Mouse (Mus musculus): Measurements from ENCODE around the gene Isca2. TPM values are rescaled to one million over a fixed set of nuclear protein-coding genes. Genes with fewer than 3 reads are reported as not detected.

Gene Isca2
- 133 and 146 TPM in 2 replicates for polyA plus RNA-seq (2014; fragmentation: Nextera tagmentation; extraction: Ambion mirVana)

- DNase-seq (peak; percentile 100), ATAC-seq (ENCODE audit: low FRiP score, low TSS enrichment) (peak; percentile 98)
- no peaks in the 10 kb centered on the region for H3K9me3 ChIP-seq (ENCODE audit: control insufficient read depth, low read length)
- H3K4me1 ChIP-seq (ENCODE audit: control insufficient read depth, insufficient read depth, low read length) = peaks cover 20% of the 10 kb centered on the region
- under 1% methylated on average over 50 of the region's 50 CpGs for WGBS
- peak within 1 kb of the TSS; percentile 74 for H3K9ac ChIP-seq (replicated peaks; ENCODE audit: low read length)
- H3K36me3 ChIP-seq (ENCODE audit: control insufficient read depth, insufficient read depth, low read length) = peaks cover 6% of the 10 kb centered on the region; the same call in 1 of the 2 replicates
- H3K4me3 ChIP-seq (replicated peaks; ENCODE audit: low read depth, low read length) = peak within 1 kb of the TSS; percentile 79
- peak within 1 kb of the TSS; percentile 85 for H3K27ac ChIP-seq (replicated peaks; ENCODE audit: low read depth, low read length)
- no peaks in the 10 kb centered on the region for H3K27me3 ChIP-seq (ENCODE audit: control insufficient read depth, insufficient read depth, low read length)
- peak within 1 kb of the TSS; percentile 81 for H3K4me2 ChIP-seq (ENCODE audit: low read length)
Measured at GRCm38 (mm10) chr12:84772726-84773441, at the start of gene Isca2, which contains the start of gene Npc2. Gene Isca2, plus strand, starts transcription at chr12:84773251. Gene Npc2, minus strand, starts transcription at chr12:84773152.

GRCm38 (mm10) chr12:84726391-84726790 is 46.7 kb upstream of the Isca2 start:
- no peak overlapping the region for H3K9ac ChIP-seq (replicated peaks; ENCODE audit: low read length)
- ATAC-seq (ENCODE audit: low FRiP score, low TSS enrichment) = no peak
- H3K9me3 ChIP-seq (ENCODE audit: control insufficient read depth, low read length) = no peaks in the 10 kb centered on the region
- no peaks in the 10 kb centered on the region for H3K27me3 ChIP-seq (ENCODE audit: control insufficient read depth, insufficient read depth, low read length)
- WGBS = 93% methylated on average over 4 of the region's 4 CpGs
- no peaks in the 10 kb centered on the region for H3K36me3 ChIP-seq (ENCODE audit: control insufficient read depth, insufficient read depth, low read length)
- no peak overlapping the region for H3K27ac ChIP-seq (replicated peaks; ENCODE audit: low read depth, low read length)
- DNase-seq = no peak
- H3K4me1 ChIP-seq (ENCODE audit: control insufficient read depth, insufficient read depth, low read length) = no peaks in the 10 kb centered on the region
- no peak overlapping the region for H3K4me3 ChIP-seq (replicated peaks; ENCODE audit: low read depth, low read length)
- no peak overlapping the region for H3K4me2 ChIP-seq (ENCODE audit: low read length)

- Histone ChIP-seq H3K36me3 (ENCODE audit: control insufficient read depth, insufficient read depth, low read length) (no peaks in the 10 kb centered on the region), H3K4me3 (replicated peaks; ENCODE audit: low read depth, low read length) (no peak overlapping the region), H3K4me1 (ENCODE audit: control insufficient read depth, insufficient read depth, low read length) (no peaks in the 10 kb centered on the region), H3K9me3 (ENCODE audit: control insufficient read depth, low read length) (no peaks in the 10 kb centered on the region), H3K4me2 (ENCODE audit: low read length) (no peak overlapping the region), H3K9ac (replicated peaks; ENCODE audit: low read length) (no peak overlapping the region), H3K27me3 (ENCODE audit: control insufficient read depth, insufficient read depth, low read length) (no peaks in the 10 kb centered on the region), H3K27ac (replicated peaks; ENCODE audit: low read depth, low read length) (no peak overlapping the region)
- DNase-seq (no peak), ATAC-seq (ENCODE audit: low FRiP score, low TSS enrichment) (no peak)
- 47% methylated on average over 4 of the region's 4 CpGs for WGBS
Measured at GRCm38 (mm10) chr12:84726986-84727385, 46.1 kb upstream of the Isca2 start.

DNA sequence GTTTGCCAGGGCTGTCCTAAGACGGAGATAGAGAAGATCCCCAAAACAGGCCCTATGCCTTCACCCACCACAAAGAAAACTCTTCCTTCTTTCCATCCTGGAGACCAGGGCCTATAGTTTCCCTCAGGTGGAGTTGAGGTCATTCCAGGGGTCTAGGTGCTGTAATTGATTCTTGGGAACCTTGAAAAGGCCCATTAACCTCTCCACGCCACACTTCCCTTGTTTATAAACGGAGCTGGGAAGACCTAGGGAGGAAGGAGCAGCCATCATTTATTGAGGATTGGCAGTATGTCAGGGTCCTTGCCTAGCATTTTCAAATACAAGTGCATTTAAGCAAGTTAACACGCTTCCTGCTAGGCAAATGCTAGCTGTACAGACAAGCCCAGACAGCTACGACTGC is 45.6 kb upstream of the Isca2 start:
- Histone ChIP-seq H3K36me3 (ENCODE audit: control insufficient read depth, insufficient read depth, low read length) (no peaks in the 10 kb centered on the region), H3K9ac (replicated peaks; ENCODE audit: low read length) (no peak overlapping the region), H3K9me3 (ENCODE audit: control insufficient read depth, low read length) (no peaks in the 10 kb centered on the region), H3K27ac (replicated peaks; ENCODE audit: low read depth, low read length) (no peak overlapping the region), H3K4me3 (replicated peaks; ENCODE audit: low read depth, low read length) (no peak overlapping the region), H3K4me2 (ENCODE audit: low read length) (no peak overlapping the region), H3K4me1 (ENCODE audit: control insufficient read depth, insufficient read depth, low read length) (no peaks in the 10 kb centered on the region), H3K27me3 (ENCODE audit: control insufficient read depth, insufficient read depth, low read length) (no peaks in the 10 kb centered on the region)
- WGBS = 81% methylated on average over 5 of the region's 5 CpGs
- DNase-seq = no peak
- no peak for ATAC-seq (ENCODE audit: low FRiP score, low TSS enrichment)

- no peak overlapping the region for H3K4me2 ChIP-seq (ENCODE audit: low read length)
- WGBS = 93% methylated on average over 10 of the region's 10 CpGs
Measured at GRCm38 (mm10) chr12:84728421-84728820, 44.6 kb upstream of the Isca2 start.

GRCm38 (mm10) chr12:84733366-84733765 is 39.7 kb upstream of the Isca2 start:
- no peaks in the 10 kb centered on the region for H3K9me3 ChIP-seq (ENCODE audit: control insufficient read depth, low read length)
- H3K27me3 ChIP-seq (ENCODE audit: control insufficient read depth, insufficient read depth, low read length) = no peaks in the 10 kb centered on the region
- H3K4me3 ChIP-seq (replicated peaks; ENCODE audit: low read depth, low read length) = no peak overlapping the region
- no peak overlapping the region for H3K9ac ChIP-seq (replicated peaks; ENCODE audit: low read length)
- no peaks in the 10 kb centered on the region for H3K36me3 ChIP-seq (ENCODE audit: control insufficient read depth, insufficient read depth, low read length)
- no peak for ATAC-seq (ENCODE audit: low FRiP score, low TSS enrichment)
- H3K4me2 ChIP-seq (ENCODE audit: low read length) = no peak overlapping the region
- no peak for DNase-seq
- 82% methylated on average over 13 of the region's 13 CpGs for WGBS
- no peaks in the 10 kb centered on the region for H3K4me1 ChIP-seq (ENCODE audit: control insufficient read depth, insufficient read depth, low read length)
- no peak overlapping the region for H3K27ac ChIP-seq (replicated peaks; ENCODE audit: low read depth, low read length)

More at GRCm38 (mm10) chr12:84728421-84728820, 44.6 kb upstream of the Isca2 start:
- Histone ChIP-seq H3K27ac (replicated peaks; ENCODE audit: low read depth, low read length) (no peak overlapping the region), H3K27me3 (ENCODE audit: control insufficient read depth, insufficient read depth, low read length) (no peaks in the 10 kb centered on the region), H3K4me3 (replicated peaks; ENCODE audit: low read depth, low read length) (no peak overlapping the region), H3K36me3 (ENCODE audit: control insufficient read depth, insufficient read depth, low read length) (no peaks in the 10 kb centered on the region), H3K4me1 (ENCODE audit: control insufficient read depth, insufficient read depth, low read length) (no peaks in the 10 kb centered on the region), H3K9me3 (ENCODE audit: control insufficient read depth, low read length) (no peaks in the 10 kb centered on the region), H3K9ac (replicated peaks; ENCODE audit: low read length) (no peak overlapping the region)
- DNase-seq (no peak), ATAC-seq (ENCODE audit: low FRiP score, low TSS enrichment) (no peak)

GRCm38 (mm10) chr12:84743496-84743895 is 29.6 kb upstream of the Isca2 start:
- Histone ChIP-seq H3K4me2 (ENCODE audit: low read length) (no peak overlapping the region), H3K4me3 (replicated peaks; ENCODE audit: low read depth, low read length) (no peak overlapping the region), H3K27me3 (ENCODE audit: control insufficient read depth, insufficient read depth, low read length) (no peaks in the 10 kb centered on the region), H3K36me3 (ENCODE audit: control insufficient read depth, insufficient read depth, low read length) (no peaks in the 10 kb centered on the region), H3K9ac (replicated peaks; ENCODE audit: low read length) (no peak overlapping the region), H3K27ac (replicated peaks; ENCODE audit: low read depth, low read length) (no peak overlapping the region), H3K4me1 (ENCODE audit: control insufficient read depth, insufficient read depth, low read length) (no peaks in the 10 kb centered on the region), H3K9me3 (ENCODE audit: control insufficient read depth, low read length) (no peaks in the 10 kb centered on the region)
- ATAC-seq (ENCODE audit: low FRiP score, low TSS enrichment) = no peak
- WGBS = 91% methylated on average over 10 of the region's 10 CpGs
- DNase-seq = no peak

GRCm38 (mm10) chr12:84745700-84746099 is 27.4 kb upstream of the Isca2 start:
- DNase-seq (no peak), ATAC-seq (ENCODE audit: low FRiP score, low TSS enrichment) (no peak)
- H3K4me2 ChIP-seq (ENCODE audit: low read length) = no peak overlapping the region
- H3K9ac ChIP-seq (replicated peaks; ENCODE audit: low read length) = no peak overlapping the region
- no peaks in the 10 kb centered on the region; the same call in 1 of the 2 replicates for H3K4me1 ChIP-seq (ENCODE audit: control insufficient read depth, insufficient read depth, low read length)
- H3K27ac ChIP-seq (replicated peaks; ENCODE audit: low read depth, low read length) = no peak overlapping the region
- 64% methylated on average over 4 of the region's 4 CpGs for WGBS
- no peak overlapping the region for H3K4me3 ChIP-seq (replicated peaks; ENCODE audit: low read depth, low read length)
- no peaks in the 10 kb centered on the region for H3K27me3 ChIP-seq (ENCODE audit: control insufficient read depth, insufficient read depth, low read length)
- H3K9me3 ChIP-seq (ENCODE audit: control insufficient read depth, low read length) = no peaks in the 10 kb centered on the region
- no peaks in the 10 kb centered on the region for H3K36me3 ChIP-seq (ENCODE audit: control insufficient read depth, insufficient read depth, low read length)

DNA sequence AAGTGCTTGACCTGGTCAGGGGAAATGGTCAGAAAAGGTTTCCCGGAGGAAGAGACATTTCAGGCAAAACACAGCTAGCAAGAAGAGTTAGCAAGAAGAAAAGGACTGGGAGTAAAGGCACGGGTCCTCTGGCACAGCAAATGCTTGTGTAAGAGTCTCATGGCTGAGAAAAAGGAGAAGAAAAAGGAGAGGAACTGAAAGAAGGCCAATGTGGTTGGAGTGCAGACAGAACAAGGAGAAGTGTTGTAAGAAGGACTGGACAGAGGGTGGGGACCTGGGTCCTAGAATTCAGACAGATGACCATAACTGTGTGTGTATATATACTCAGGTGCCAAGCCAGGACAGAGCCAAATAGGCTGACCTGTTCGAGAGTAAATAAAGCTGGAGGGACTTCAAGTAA is 24.9 kb upstream of the Isca2 start:
- Histone ChIP-seq H3K4me1 (ENCODE audit: control insufficient read depth, insufficient read depth, low read length) (peaks cover 20% of the 10 kb centered on the region), H3K27me3 (ENCODE audit: control insufficient read depth, insufficient read depth, low read length) (no peaks in the 10 kb centered on the region), H3K9me3 (ENCODE audit: control insufficient read depth, low read length) (no peaks in the 10 kb centered on the region), H3K4me3 (replicated peaks; ENCODE audit: low read depth, low read length) (no peak overlapping the region), H3K27ac (replicated peaks; ENCODE audit: low read depth, low read length) (no peak overlapping the region), H3K36me3 (ENCODE audit: control insufficient read depth, insufficient read depth, low read length) (no peaks in the 10 kb centered on the region), H3K9ac (replicated peaks; ENCODE audit: low read length) (no peak overlapping the region), H3K4me2 (ENCODE audit: low read length) (no peak overlapping the region)
- no peak for ATAC-seq (ENCODE audit: low FRiP score, low TSS enrichment)
- WGBS = 79% methylated on average over 3 of the region's 3 CpGs
- no peak for DNase-seq
